ENCODE assay signal across 8 mouse cellular contexts in genomic region chr3:92907571-92907970, GRCm38 (mm10). TPM values are rescaled to one million over a fixed set of nuclear protein-coding genes. Genes with fewer than 3 reads are reported as not detected.
DNase-seq lines count a peak whose midpoint lies in the region; ATAC-seq and TF ChIP-seq lines count a peak whose summit lies in the region.

No protein-coding gene starts in this region.

- WGBS in heart, embryonic 12.5 days, result 21% methylated on average over 4 of the region's 4 CpGs
- 22% methylated on average over 4 of the region's 4 CpGs for WGBS in spleen, adult 2 months
- WGBS in forebrain, embryonic 14.5 days, result 33% methylated on average over 4 of the region's 4 CpGs

- TF ChIP-seq POLR2A in spleen, adult 2 months (IDR thresholded peaks at IDR 0.05; ENCODE audit: low read depth, low read length), result no peak

- H3K36me3 ChIP-seq in heart, embryonic 12.5 days, result no peaks in the 10 kb centered on the region
- H3K36me3 ChIP-seq in spleen, adult 2 months (ENCODE audit: control insufficient read depth, insufficient read depth, low read length), result no peaks in the 10 kb centered on the region
- H3K36me3 ChIP-seq in forebrain, embryonic 14.5 days (ENCODE audit: control insufficient read depth, insufficient read depth, low read length), result no peaks in the 10 kb centered on the region

- ATAC-seq in heart, embryonic 12.5 days (ENCODE audit: insufficient number of reproducible peaks, low FRiP score), result no peak
- 0 out of 2 replicates have a peak, but pooled peaks have one; percentile 54 for ATAC-seq in forebrain, embryonic 14.5 days
- ATAC-seq in inflammation-experienced regulatory T-cells, adult 6 months, result no peak

- peak; percentile 3; the same call in 1 of the 2 replicates for TF ChIP-seq CTCF in spleen, adult 2 months (IDR thresholded peaks at IDR 0.05; ENCODE audit: extremely low read depth, insufficient read depth, insufficient read length, insufficient replicate concordance)

- H3K4me3 ChIP-seq in heart, embryonic 12.5 days, result no peak overlapping the region
- H3K4me3 ChIP-seq in spleen, adult 2 months (ENCODE audit: extremely low read depth, insufficient read depth, insufficient read length), result no peak overlapping the region
- H3K4me3 ChIP-seq in forebrain, embryonic 14.5 days (ENCODE audit: low read depth, low read length), result no peak overlapping the region

- H3K27me3 ChIP-seq in heart, embryonic 12.5 days (replicated peaks), result no peaks in the 10 kb centered on the region
- no peaks in the 10 kb centered on the region for H3K27me3 ChIP-seq in spleen, adult 2 months (ENCODE audit: control insufficient read depth, insufficient read depth, low read length)
- no peaks in the 10 kb centered on the region for H3K27me3 ChIP-seq in forebrain, embryonic 14.5 days (replicated peaks; ENCODE audit: control insufficient read depth, insufficient read depth, low read length)

- H3K9me3 ChIP-seq in heart, embryonic 12.5 days (replicated peaks), result no peaks in the 10 kb centered on the region
- H3K9me3 ChIP-seq in forebrain, embryonic 14.5 days (replicated peaks; ENCODE audit: control insufficient read depth, low read length), result no peaks in the 10 kb centered on the region

- no peak overlapping the region for H3K27ac ChIP-seq in heart, embryonic 12.5 days (ENCODE audit: poor library complexity, severe bottlenecking)
- no peak overlapping the region for H3K27ac ChIP-seq in spleen, adult 2 months (ENCODE audit: insufficient read depth, low read length)
- no peak overlapping the region for H3K27ac ChIP-seq in forebrain, embryonic 14.5 days (ENCODE audit: low read depth, low read length)

- H3K4me2 ChIP-seq in heart, embryonic 12.5 days, result no peak overlapping the region
- no peak overlapping the region for H3K4me2 ChIP-seq in forebrain, embryonic 14.5 days (ENCODE audit: low read length)

- no peaks in the 10 kb centered on the region for H3K4me1 ChIP-seq in heart, embryonic 12.5 days (replicated peaks)
- no peaks in the 10 kb centered on the region for H3K4me1 ChIP-seq in spleen, adult 2 months (ENCODE audit: control insufficient read depth, insufficient read depth, insufficient read length)
- no peaks in the 10 kb centered on the region for H3K4me1 ChIP-seq in forebrain, embryonic 14.5 days (ENCODE audit: control insufficient read depth, insufficient read depth, low read length)

- H3K9ac ChIP-seq in heart, embryonic 12.5 days, result no peak overlapping the region
- H3K9ac ChIP-seq in forebrain, embryonic 14.5 days (ENCODE audit: low read length), result no peak overlapping the region

- peak; percentile 30 for DNase-seq in heart, postnatal 4 days
- DNase-seq in spleen, adult 2 months (ENCODE audit: low read depth in 1 of 2, low spot score in 2 of 2), result no peak
- DNase-seq in spleen, adult 12 weeks (ENCODE audit: low spot score), result no peak
- peak; percentile 74 for DNase-seq in forebrain, embryonic 14.5 days (ENCODE audit: low spot score)
- peak; percentile 76 for DNase-seq in retina, embryonic 14.5 days (ENCODE audit: low spot score)
- DNase-seq in thymus, postnatal 0 days (ENCODE audit: low spot score), result no peak

RNA-seq across cellular contexts. Expression of gene Lce3a, which starts 18.5 kb away (rescaled TPM):
- not detected for total RNA-seq in heart, postnatal 4 days (2021)
- not detected in 2 replicates for polyA plus RNA-seq in heart, embryonic 12.5 days (2016; fragmentation: Nextera tagmentation; extraction: Ambion mirVana)
- not detected in 2 replicates for polyA plus RNA-seq in spleen, adult 2 months (2012; rRNA removed)
- not detected in 2 replicates for polyA plus RNA-seq in forebrain, embryonic 14.5 days (2014; fragmentation: Nextera tagmentation; extraction: Ambion mirVana)
- not detected for polyA plus RNA-seq in inflammation-experienced regulatory T-cells, adult 6 months (2017; shearing (Covaris generic))
- 0.42 TPM in 1 of 2 replicates, not detected in the other for polyA plus RNA-seq in thymus, postnatal 0 days (2015; fragmentation: Nextera tagmentation; extraction: Ambion mirVana)

RNA-seq across cellular contexts. Expression of gene Lce3b, which starts 25.2 kb away (rescaled TPM):
- total RNA-seq in heart, postnatal 4 days (2021), result not detected
- polyA plus RNA-seq in heart, embryonic 12.5 days (2016; fragmentation: Nextera tagmentation; extraction: Ambion mirVana), result not detected in 2 replicates
- polyA plus RNA-seq in spleen, adult 2 months (2012; rRNA removed), result not detected in 2 replicates
- not detected in 2 replicates for polyA plus RNA-seq in forebrain, embryonic 14.5 days (2014; fragmentation: Nextera tagmentation; extraction: Ambion mirVana)
- polyA plus RNA-seq in inflammation-experienced regulatory T-cells, adult 6 months (2017; shearing (Covaris generic)), result not detected
- polyA plus RNA-seq in thymus, postnatal 0 days (2015; fragmentation: Nextera tagmentation; extraction: Ambion mirVana), result 1.8 and 2.0 TPM in 2 replicates

RNA-seq across cellular contexts. Expression of gene Lce3c, which starts 36.7 kb away (rescaled TPM):
- total RNA-seq in heart, postnatal 4 days (2021), result not detected
- not detected in 2 replicates for polyA plus RNA-seq in heart, embryonic 12.5 days (2016; fragmentation: Nextera tagmentation; extraction: Ambion mirVana)
- polyA plus RNA-seq in spleen, adult 2 months (2012; rRNA removed), result not detected in 2 replicates
- polyA plus RNA-seq in forebrain, embryonic 14.5 days (2014; fragmentation: Nextera tagmentation; extraction: Ambion mirVana), result not detected in 2 replicates
- not detected for polyA plus RNA-seq in inflammation-experienced regulatory T-cells, adult 6 months (2017; shearing (Covaris generic))
- polyA plus RNA-seq in thymus, postnatal 0 days (2015; fragmentation: Nextera tagmentation; extraction: Ambion mirVana), result 0.66 and 1.4 TPM in 2 replicates

RNA-seq across cellular contexts. Expression of gene 2310050C09Rik, which starts 37.6 kb away (rescaled TPM):
- total RNA-seq in heart, postnatal 4 days (2021), result not detected
- not detected in 2 replicates for polyA plus RNA-seq in heart, embryonic 12.5 days (2016; fragmentation: Nextera tagmentation; extraction: Ambion mirVana)
- not detected in 2 replicates for polyA plus RNA-seq in spleen, adult 2 months (2012; rRNA removed)
- not detected in 2 replicates for polyA plus RNA-seq in forebrain, embryonic 14.5 days (2014; fragmentation: Nextera tagmentation; extraction: Ambion mirVana)
- not detected for polyA plus RNA-seq in inflammation-experienced regulatory T-cells, adult 6 months (2017; shearing (Covaris generic))
- 0.19 TPM in 1 of 2 replicates, not detected in the other for polyA plus RNA-seq in thymus, postnatal 0 days (2015; fragmentation: Nextera tagmentation; extraction: Ambion mirVana)

RNA-seq across cellular contexts. Expression of gene Lce3d, which starts 49.6 kb away (rescaled TPM):
- total RNA-seq in heart, postnatal 4 days (2021), result not detected
- not detected in 2 replicates for polyA plus RNA-seq in heart, embryonic 12.5 days (2016; fragmentation: Nextera tagmentation; extraction: Ambion mirVana)
- polyA plus RNA-seq in spleen, adult 2 months (2012; rRNA removed), result not detected in 2 replicates
- not detected in 2 replicates for polyA plus RNA-seq in forebrain, embryonic 14.5 days (2014; fragmentation: Nextera tagmentation; extraction: Ambion mirVana)
- polyA plus RNA-seq in inflammation-experienced regulatory T-cells, adult 6 months (2017; shearing (Covaris generic)), result not detected
- polyA plus RNA-seq in thymus, postnatal 0 days (2015; fragmentation: Nextera tagmentation; extraction: Ambion mirVana), result 0.57 and 0.59 TPM in 2 replicates

Comparison
In these comparisons a context has a peak if more than half of its experiments do, and no peak if none do; other contexts are left out.
1. DNase-seq: peak in heart, postnatal 4 days (single experiment), forebrain, embryonic 14.5 days (single experiment) and retina, embryonic 14.5 days (single experiment); none in spleen, adult 2 months (0 of 2), spleen, adult 12 weeks (single experiment) and thymus, postnatal 0 days (single experiment).